ENCODE assay signal across 27 mouse cellular contexts in genomic region chr5:21388855-21389254, GRCm38 (mm10). TPM values are rescaled to one million over a fixed set of nuclear protein-coding genes. Genes with fewer than 3 reads are reported as not detected.
"Had no signal": no experiment of that assay in that cellular context is flagged by ENCODE, and none has a peak within 500 bp of the region (broad histone marks: within the 10 kb centered on the region; RNA-seq: fewer than 3 reads in every experiment).

No protein-coding gene starts in this region.

- H3K36me3 ChIP-seq: embryonic facial prominence, embryonic 10.5 days; embryonic facial prominence, embryonic 12.5 days; embryonic facial prominence, embryonic 13.5 days; embryonic facial prominence, embryonic 15.5 days; forebrain, embryonic 10.5 days; forebrain, embryonic 12.5 days; forebrain, embryonic 15.5 days had no signal

- H3K4me2 ChIP-seq: embryonic facial prominence, embryonic 12.5 days; embryonic facial prominence, embryonic 13.5 days; embryonic facial prominence, embryonic 15.5 days; forebrain, embryonic 12.5 days; forebrain, embryonic 13.5 days; forebrain, embryonic 15.5 days had no signal

- DNase-seq: cerebellum, adult 9-10 months; cerebellum, adult 9-11 months; cerebellum, postnatal 10 days; cerebellum, postnatal 14 days; cerebellum, postnatal 25 days; cerebellum, postnatal 36 days; embryo, embryonic 11 days; forebrain, postnatal 0 days; gastrocnemius, adult 2 months; gastrocnemius, postnatal 10 days; gastrocnemius, postnatal 14 days; gastrocnemius, postnatal 25 days; gastrocnemius, postnatal 36 days; heart, adult 18-20 months; heart, adult 2 months had no signal

- H3K27ac ChIP-seq: embryonic facial prominence, embryonic 10.5 days; embryonic facial prominence, embryonic 12.5 days; embryonic facial prominence, embryonic 13.5 days; embryonic facial prominence, embryonic 15.5 days; forebrain, embryonic 10.5 days; forebrain, embryonic 12.5 days; forebrain, embryonic 13.5 days; forebrain, embryonic 15.5 days; gastrocnemius, adult 2 months; heart, adult 2 months had no signal

- H3K27me3 ChIP-seq: embryonic facial prominence, embryonic 12.5 days; embryonic facial prominence, embryonic 13.5 days; embryonic facial prominence, embryonic 15.5 days; forebrain, embryonic 12.5 days; forebrain, embryonic 13.5 days; forebrain, embryonic 15.5 days had no signal

- H3K4me1 ChIP-seq: forebrain, embryonic 10.5 days; forebrain, embryonic 15.5 days had no signal

- H3K4me3 ChIP-seq: embryonic facial prominence, embryonic 10.5 days; embryonic facial prominence, embryonic 12.5 days; embryonic facial prominence, embryonic 13.5 days; embryonic facial prominence, embryonic 15.5 days; erythroblast, embryonic 14.5 days; forebrain, embryonic 10.5 days; forebrain, embryonic 12.5 days; forebrain, embryonic 13.5 days; forebrain, embryonic 15.5 days; gastrocnemius, adult 2 months; heart, adult 2 months had no signal

- H3K9ac ChIP-seq: embryonic facial prominence, embryonic 12.5 days; embryonic facial prominence, embryonic 13.5 days; embryonic facial prominence, embryonic 15.5 days; forebrain, embryonic 12.5 days; forebrain, embryonic 13.5 days; forebrain, embryonic 15.5 days; forebrain, postnatal 0 days had no signal

- ATAC-seq: forebrain, embryonic 13.5 days; forebrain, embryonic 14.5 days; forebrain, embryonic 15.5 days; forebrain, embryonic 16.5 days; forebrain, postnatal 0 days had no signal

- H3K9me3 ChIP-seq: embryonic facial prominence, embryonic 10.5 days; embryonic facial prominence, embryonic 12.5 days; embryonic facial prominence, embryonic 13.5 days; embryonic facial prominence, embryonic 15.5 days; forebrain, embryonic 10.5 days; forebrain, embryonic 12.5 days; forebrain, embryonic 13.5 days; forebrain, embryonic 15.5 days had no signal

RNA-seq across cellular contexts. Expression of gene Fgl2, which starts 16.4 kb away (rescaled TPM):
- polyA plus RNA-seq: erythroblast, embryonic 14.5 days had no signal

RNA-seq across cellular contexts. Expression of gene Ccdc146, which starts 35.6 kb away (rescaled TPM):
- total RNA-seq: common myeloid progenitor, adult 5-6 weeks had no signal
- polyA plus RNA-seq: embryonic facial prominence, embryonic 10.5 days; embryonic facial prominence, embryonic 12.5 days; embryonic facial prominence, embryonic 13.5 days; erythroblast, embryonic 14.5 days; forebrain, embryonic 10.5 days had no signal

RNA-seq across cellular contexts. Expression of gene Fam185a, which starts 35.9 kb away (rescaled TPM):
- polyA plus RNA-seq: erythroblast, embryonic 14.5 days had no signal
